Mouse (Mus musculus) limb, embryonic 15.5 days (tissue): ENCODE measurements around the gene Zfp423. TPM values are rescaled to one million over a fixed set of nuclear protein-coding genes. Genes with fewer than 3 reads are reported as not detected.

ENCODE experiments used
- ATAC-seq: fragments of 200-750 bp; cut with Nextera tagmentation; 2 replicates; pipeline ENCODE4 v1.8.0; 2017; ENCODE audit warnings: low read depth, moderate TSS enrichment; ENCODE audit not compliant: insufficient number of reproducible peaks, low FRiP score, low TSS enrichment
- H3K27ac ChIP-seq: fragments of 300-500 bp; sonication (generic); 2 replicates; pipeline ENCODE4 v1.5.1; 2015; ENCODE audit warnings: moderate library complexity, mild to moderate bottlenecking, inconsistent platforms
- H3K27me3 ChIP-seq: fragments of 300-500 bp; sonication (generic); 2 replicates; pipeline ENCODE4 v1.6.1; 2015; ENCODE audit warnings: inconsistent platforms
- H3K36me3 ChIP-seq: fragments of 300-500 bp; sonication (generic); 2 replicates; pipeline ENCODE4 v1.6.1; 2015; ENCODE audit warnings: inconsistent platforms
- H3K4me1 ChIP-seq: fragments of 300-500 bp; sonication (generic); 2 replicates; pipeline ENCODE4 v1.6.1; 2015; ENCODE audit warnings: inconsistent platforms
- H3K4me2 ChIP-seq: fragments of 300-500 bp; sonication (generic); 2 replicates; pipeline ENCODE4 v1.6.1; 2015; ENCODE audit warnings: mild to moderate bottlenecking, inconsistent platforms
- H3K4me3 ChIP-seq: fragments of 300-500 bp; sonication (generic); 2 replicates; pipeline ENCODE4 v1.5.1; 2015; ENCODE audit warnings: mild to moderate bottlenecking, inconsistent platforms
- H3K9ac ChIP-seq: fragments of 300-500 bp; sonication (generic); 2 replicates; pipeline ENCODE4 v1.6.1; 2015; ENCODE audit warnings: inconsistent platforms
- H3K9me3 ChIP-seq: fragments of 300-500 bp; sonication (generic); 2 replicates; pipeline ENCODE4 v1.6.1; 2016; ENCODE audit warnings: inconsistent platforms
- WGBS: fragments of 180-500 bp; shearing (Covaris S2); methylation state at CpG from one replicate; pipeline ENCODE4 v1.1.7; 2015; 5-methylcytosine and 5-hydroxymethylcytosine counted together
- polyA plus RNA-seq: library from polyadenylated mRNA; unstranded; fragments of >200 nt; fragmentation: Nextera tagmentation; extraction: Ambion mirVana; gene quantifications from 2 replicates; pipeline ENCODE4 v1.2.1, GENCODE M21; 2015

The Zfp423 gene
- polyA plus RNA-seq, result 14.3 and 14.5 TPM in 2 replicates

- no peaks in the 10 kb centered on the region for H3K36me3 ChIP-seq
- peaks cover 67% of the 10 kb centered on the region for H3K4me1 ChIP-seq
- under 1% methylated on average over 21 of the region's 48 CpGs for WGBS
- peak within 1 kb of the TSS; percentile 89 for H3K9ac ChIP-seq
- peak within 1 kb of the TSS; percentile 81 for H3K4me3 ChIP-seq
- peak within 1 kb of the TSS; percentile 89 for H3K4me2 ChIP-seq
- H3K27me3 ChIP-seq, result peaks cover 21% of the 10 kb centered on the region
- H3K27ac ChIP-seq, result peak within 1 kb of the TSS; percentile 98
- H3K9me3 ChIP-seq, result no peaks in the 10 kb centered on the region
- ATAC-seq, result peak; percentile 17
These were observed at the start of gene Zfp423 for GRCm38 (mm10) chr8:87959320-87959920. Gene Zfp423 (minus strand): TSS chr8:87959595.

GRCm38 (mm10) chr8:88006811-88007210 lies 47.4 kb upstream of the Zfp423 start:
- no peaks in the 10 kb centered on the region for H3K27me3 ChIP-seq
- H3K9ac ChIP-seq, result no peak overlapping the region
- H3K27ac ChIP-seq, result no peak overlapping the region
- no peak overlapping the region for H3K4me3 ChIP-seq
- no peaks in the 10 kb centered on the region for H3K36me3 ChIP-seq
- ATAC-seq, result no peak
- H3K9me3 ChIP-seq, result no peaks in the 10 kb centered on the region
- no peak overlapping the region for H3K4me2 ChIP-seq
- 83% methylated on average over 5 of the region's 5 CpGs for WGBS
- peaks cover 3% of the 10 kb centered on the region; the same call in 1 of the 2 replicates for H3K4me1 ChIP-seq

GRCm38 (mm10) chr8:87984778-87985177 lies 25.4 kb upstream of the Zfp423 start:
- Histone ChIP-seq H3K27ac (no peak overlapping the region), H3K4me1 (no peaks in the 10 kb centered on the region), H3K27me3 (no peaks in the 10 kb centered on the region), H3K36me3 (no peaks in the 10 kb centered on the region), H3K9me3 (no peaks in the 10 kb centered on the region), H3K4me2 (no peak overlapping the region), H3K9ac (no peak overlapping the region), H3K4me3 (no peak overlapping the region)
- WGBS, result 38% methylated on average over 5 of the region's 5 CpGs
- no peak for ATAC-seq

- no peaks in the 10 kb centered on the region for H3K9me3 ChIP-seq
- H3K4me1 ChIP-seq, result no peaks in the 10 kb centered on the region
- H3K9ac ChIP-seq, result no peak overlapping the region
- no peak overlapping the region for H3K27ac ChIP-seq
- H3K4me2 ChIP-seq, result no peak overlapping the region
- no peak for ATAC-seq
- no peaks in the 10 kb centered on the region for H3K27me3 ChIP-seq
- H3K36me3 ChIP-seq, result no peaks in the 10 kb centered on the region
- 31% methylated on average over 8 of the region's 8 CpGs for WGBS
- H3K4me3 ChIP-seq, result no peak overlapping the region
These were observed 24.6 kb upstream of the Zfp423 start for GRCm38 (mm10) chr8:87984032-87984431.

- Histone ChIP-seq H3K4me2 (no peak overlapping the region), H3K27me3 (no peaks in the 10 kb centered on the region), H3K36me3 (no peaks in the 10 kb centered on the region), H3K9me3 (no peaks in the 10 kb centered on the region), H3K9ac (no peak overlapping the region), H3K4me3 (no peak overlapping the region), H3K27ac (no peak overlapping the region), H3K4me1 (no peaks in the 10 kb centered on the region)
- 76% methylated on average over 4 of the region's 4 CpGs for WGBS
- ATAC-seq, result no peak
These were observed 23.5 kb upstream of the Zfp423 start for GRCm38 (mm10) chr8:87982936-87983335.

- Histone ChIP-seq H3K27me3 (no peaks in the 10 kb centered on the region), H3K9ac (no peak overlapping the region), H3K4me3 (no peak overlapping the region), H3K4me1 (peaks cover 21% of the 10 kb centered on the region), H3K27ac (peak overlapping the region; percentile 34; the same call in 1 of the 2 replicates), H3K9me3 (no peaks in the 10 kb centered on the region), H3K4me2 (no peak overlapping the region), H3K36me3 (no peaks in the 10 kb centered on the region)
- no peak for ATAC-seq
- 25% methylated on average over 1 of the region's 1 CpGs for WGBS
These were observed 16.0 kb upstream of the Zfp423 start for GRCm38 (mm10) chr8:87975466-87975809.

GRCm38 (mm10) chr8:87974759-87975465 lies 15.5 kb upstream of the Zfp423 start:
- H3K27ac ChIP-seq, result peak overlapping the region; percentile 34
- H3K9ac ChIP-seq, result no peak overlapping the region
- H3K4me1 ChIP-seq, result peaks cover 21% of the 10 kb centered on the region
- no peaks in the 10 kb centered on the region for H3K9me3 ChIP-seq
- H3K4me3 ChIP-seq, result peak overlapping the region; percentile 31
- H3K4me2 ChIP-seq, result peak overlapping the region; percentile 67
- 5% methylated on average over 24 of the region's 24 CpGs for WGBS
- no peaks in the 10 kb centered on the region for H3K27me3 ChIP-seq
- no peaks in the 10 kb centered on the region for H3K36me3 ChIP-seq
- ATAC-seq, result no peak

GRCm38 (mm10) chr8:87974122-87974758 lies 14.8 kb upstream of the Zfp423 start:
- 5% methylated on average over 21 of the region's 21 CpGs for WGBS
- ATAC-seq, result no peak
- Histone ChIP-seq H3K27ac (peak overlapping the region; percentile 34), H3K36me3 (no peaks in the 10 kb centered on the region), H3K4me2 (peak overlapping the region; percentile 67), H3K9me3 (no peaks in the 10 kb centered on the region), H3K4me3 (peak overlapping the region; percentile 31), H3K4me1 (peaks cover 21% of the 10 kb centered on the region), H3K9ac (no peak overlapping the region), H3K27me3 (no peaks in the 10 kb centered on the region)

- Histone ChIP-seq H3K36me3 (no peaks in the 10 kb centered on the region), H3K9ac (no peak overlapping the region), H3K9me3 (no peaks in the 10 kb centered on the region), H3K4me1 (peaks cover 18% of the 10 kb centered on the region), H3K27me3 (peaks cover 1% of the 10 kb centered on the region; the same call in 1 of the 2 replicates), H3K4me3 (no peak overlapping the region), H3K4me2 (no peak overlapping the region), H3K27ac (0 out of 2 replicates have a peak overlapping the region, but pooled peaks have one; percentile 24)
- ATAC-seq, result no peak
- WGBS, result 51% methylated on average over 8 of the region's 8 CpGs
These were observed 8.6 kb upstream of the Zfp423 start for GRCm38 (mm10) chr8:87967866-87968620.

- H3K4me1 ChIP-seq, result peaks cover 26% of the 10 kb centered on the region
- no peaks in the 10 kb centered on the region for H3K36me3 ChIP-seq
- 23% methylated on average over 2 of the region's 2 CpGs for WGBS
- no peak overlapping the region for H3K4me3 ChIP-seq
- no peak overlapping the region for H3K9ac ChIP-seq
- ATAC-seq, result no peak
- H3K27me3 ChIP-seq, result peaks cover 4% of the 10 kb centered on the region; the same call in 1 of the 2 replicates
- no peak overlapping the region for H3K4me2 ChIP-seq
- H3K27ac ChIP-seq, result no peak overlapping the region
- H3K9me3 ChIP-seq, result no peaks in the 10 kb centered on the region
These were observed 7.8 kb upstream of the Zfp423 start for GRCm38 (mm10) chr8:87967057-87967820.
